Mouse (Mus musculus) stomach, postnatal 0 days (tissue): ENCODE measurements around the gene Oscar. TPM values are rescaled to one million over a fixed set of nuclear protein-coding genes. Genes with fewer than 3 reads are reported as not detected.

Experiments used
- ATAC-seq: fragments of 200-750 bp; cut with Nextera tagmentation; 2 replicates; pipeline ENCODE4 v1.8.0; 2017; ENCODE audit not compliant: low FRiP score, low TSS enrichment
- DNase-seq: peaks from one replicate; pipeline ENCODE4 v3.0.0-alpha.2; 2016; ENCODE audit warnings: low spot score
- H3K27ac ChIP-seq: fragments of 300-500 bp; sonication (generic); replicated peaks from 2 replicates; pipeline ENCODE4 v1.5.1; 2014; ENCODE audit warnings: mild to moderate bottlenecking, control low read depth
- H3K27me3 ChIP-seq: fragments of 300-500 bp; sonication (generic); 2 replicates; pipeline ENCODE4 v1.6.1; 2014; ENCODE audit warnings: low read length; ENCODE audit not compliant: control insufficient read depth, insufficient read depth
- H3K36me3 ChIP-seq: fragments of 300-500 bp; sonication (generic); 2 replicates; pipeline ENCODE4 v1.6.1; 2014; ENCODE audit warnings: low read length, mixed read lengths; ENCODE audit not compliant: control insufficient read depth, insufficient read depth
- H3K4me1 ChIP-seq: fragments of 300-500 bp; sonication (generic); replicated peaks from 2 replicates; pipeline ENCODE4 v1.6.1; 2014; ENCODE audit warnings: antibody characterized with exemption; ENCODE audit not compliant: control insufficient read depth, insufficient read depth
- H3K4me2 ChIP-seq: fragments of 300-500 bp; sonication (generic); replicated peaks from 2 replicates; pipeline ENCODE4 v1.6.1; 2014; ENCODE audit warnings: low read depth, mild to moderate bottlenecking, control low read depth, moderate library complexity
- H3K4me3 ChIP-seq: fragments of 300-500 bp; sonication (generic); 2 replicates; pipeline ENCODE4 v1.5.1; 2014; ENCODE audit warnings: low read depth, low read length, control low read depth
- H3K9ac ChIP-seq: fragments of 300-500 bp; sonication (generic); 2 replicates; pipeline ENCODE4 v1.6.1; 2014; ENCODE audit warnings: mild to moderate bottlenecking, low read length, control low read depth, mixed read lengths
- H3K9me3 ChIP-seq: fragments of 300-500 bp; sonication (generic); 2 replicates; pipeline ENCODE4 v1.6.1; 2016; ENCODE audit warnings: low read length; ENCODE audit not compliant: control insufficient read depth
- CTCF ChIP-seq: IDR thresholded peaks from 2 replicates; pipeline ENCODE4 v1.5.1; 2016; ENCODE audit warnings: antibody characterized with exemption, low read depth, mild to moderate bottlenecking, moderate library complexity
- EP300 ChIP-seq: optimal IDR thresholded peaks from 2 replicates; pipeline ENCODE3; 2016; ENCODE audit warnings: antibody characterized with exemption
- WGBS: fragments of 180-500 bp; shearing (Covaris S2); extraction: QIAGEN DNeasy Blood & Tissue Kit; methylation state at CpG from one replicate; pipeline ENCODE4 v1.1.7; 2014; 5-methylcytosine and 5-hydroxymethylcytosine counted together
- microRNA-seq: library from miRNA; unstranded; fragments of <30 nt; microRNA quantifications from one replicate; pipeline ENCODE4, GENCODE M21; 2016
- polyA plus RNA-seq: library from polyadenylated mRNA; unstranded; fragments of >200 nt; fragmentation: Nextera tagmentation; extraction: Ambion mirVana; gene quantifications from 2 replicates; pipeline ENCODE4 v1.2.1, GENCODE M21; 2015

The Oscar gene
- polyA plus RNA-seq, 1 experiment from 2014 or later = 0.06 TPM

- no peak for ATAC-seq
- Histone ChIP-seq H3K9me3 (no peaks in the 10 kb centered on the region), H3K4me3 (no peak overlapping the region), H3K9ac (no peak overlapping the region), H3K4me2 (no peak overlapping the region), H3K27me3 (no peaks in the 10 kb centered on the region), H3K4me1 (no peaks in the 10 kb centered on the region), H3K36me3 (no peaks in the 10 kb centered on the region), H3K27ac (no peak overlapping the region)
- DNase-seq = no peak
- WGBS = 63% methylated on average over 6 of the region's 6 CpGs
- TF ChIP-seq EP300 = no peak
- TF ChIP-seq CTCF = no peak
These were observed 46.2 kb downstream of the Oscar start for GRCm38 (mm10) chr7:3569725-3570124.

- H3K36me3 ChIP-seq = no peaks in the 10 kb centered on the region
- 8% methylated on average over 2 of the region's 2 CpGs for WGBS
- H3K4me1 ChIP-seq = no peaks in the 10 kb centered on the region
- no peaks in the 10 kb centered on the region for H3K27me3 ChIP-seq
- H3K27ac ChIP-seq = no peak overlapping the region
- TF ChIP-seq EP300 (no peak), CTCF (no peak)
- no peak overlapping the region for H3K4me2 ChIP-seq
- ATAC-seq (no peak), DNase-seq (no peak)
- no peak overlapping the region for H3K4me3 ChIP-seq
- H3K9ac ChIP-seq = no peak overlapping the region
- no peaks in the 10 kb centered on the region for H3K9me3 ChIP-seq
These were observed 48.6 kb downstream of the Oscar start for GRCm38 (mm10) chr7:3567336-3567735.

Small RNAs within 50 kb of the gene (microRNA-seq; reads per million reads assigned to microRNA genes)
- not detected for gene Gm25100
- gene Mir3572 = 2.6 reads per million

Other genes starting within 250 kb of the Oscar start
- 0.29 and 0.35 TPM in 2 replicates for gene Cacng8, start 225.5 kb downstream of the Oscar start, polyA plus RNA-seq
- gene Cacng6, start 192.0 kb downstream of the Oscar start, polyA plus RNA-seq = 0.22 and 0.39 TPM in 2 replicates
- gene Tarm1, start 113.5 kb downstream of the Oscar start, polyA plus RNA-seq = 0.06 TPM in 1 of 2 replicates, not detected in the other
- gene Ndufa3, start 1.2 kb upstream of the Oscar start, polyA plus RNA-seq = 491 and 535 TPM in 2 replicates
- 14.6 and 17.7 TPM in 2 replicates for gene Tfpt, start 13.8 kb upstream of the Oscar start, polyA plus RNA-seq
- 40.3 and 43.6 TPM in 2 replicates for gene Prpf31, start 13.8 kb upstream of the Oscar start, polyA plus RNA-seq
- 19.7 and 20.0 TPM in 2 replicates for gene Cnot3, start 29.1 kb upstream of the Oscar start, polyA plus RNA-seq
- gene Leng1, start 49.7 kb upstream of the Oscar start, polyA plus RNA-seq = 10.6 and 11.7 TPM in 2 replicates
- 70.1 and 77.4 TPM in 2 replicates for gene Tmc4, start 61.4 kb upstream of the Oscar start, polyA plus RNA-seq
- 143 TPM in 2 replicates for gene Tsen34, start 76.7 kb upstream of the Oscar start, polyA plus RNA-seq
- 27.1 and 28.3 TPM in 2 replicates for gene Mboat7, start 77.4 kb upstream of the Oscar start, polyA plus RNA-seq
- 1,098 and 1,141 TPM in 2 replicates for gene Rps9, start 87.8 kb upstream of the Oscar start, polyA plus RNA-seq
- gene Pirb, start 104.2 kb upstream of the Oscar start, polyA plus RNA-seq = 0.82 and 1.0 TPM in 2 replicates
- 0.05 TPM in 1 of 2 replicates, not detected in the other for gene Gm15448, start 209.5 kb upstream of the Oscar start, polyA plus RNA-seq
- 0.05 and 0.15 TPM in 2 replicates for gene Pira2, start 228.9 kb upstream of the Oscar start, polyA plus RNA-seq